Mouse (Mus musculus) adipose tissue, adult 10 weeks (tissue): ENCODE results near the gene Gabrg3. TPM values are rescaled to one million over a fixed set of nuclear protein-coding genes. Genes with fewer than 3 reads are reported as not detected.

ENCODE experiments used
- polyA plus RNA-seq: library from polyadenylated mRNA; stranded (reverse); fragments of 350-450 nt; fragmentation: Illumina TruSeq; extraction: RNeasy Lipid Tissue Mini Kit (QIAGEN cat#74804); gene quantifications from one replicate; pipeline ENCODE4 v1.2.3, GENCODE M21; 2014; ENCODE audit warnings: low read depth, low replicate concordance

Gabrg3 gene
- 0.09 TPM for polyA plus RNA-seq

GRCm38 (mm10) chr7:57386517-57387340 lies at the start of gene Gabrg3:
TSS of gene Gabrg3 (minus strand) at chr7:57387188.

GRCm38 (mm10) chr7:57419392-57419791 lies 32.4 kb upstream of the Gabrg3 start, which contains the start of gene Gabrb3:
TSS of gene Gabrb3 (plus strand) at chr7:57419692.

Other genes with a start within 250 kb of the Gabrg3 start
- not detected for gene Gabrb3, start 32.5 kb upstream of the Gabrg3 start, polyA plus RNA-seq
- gene Gabra5, start 122.9 kb upstream of the Gabrg3 start, polyA plus RNA-seq, result not detected